Comparison of ENCODE assay signal across 9 mouse cellular contexts in the genomic region with DNA sequence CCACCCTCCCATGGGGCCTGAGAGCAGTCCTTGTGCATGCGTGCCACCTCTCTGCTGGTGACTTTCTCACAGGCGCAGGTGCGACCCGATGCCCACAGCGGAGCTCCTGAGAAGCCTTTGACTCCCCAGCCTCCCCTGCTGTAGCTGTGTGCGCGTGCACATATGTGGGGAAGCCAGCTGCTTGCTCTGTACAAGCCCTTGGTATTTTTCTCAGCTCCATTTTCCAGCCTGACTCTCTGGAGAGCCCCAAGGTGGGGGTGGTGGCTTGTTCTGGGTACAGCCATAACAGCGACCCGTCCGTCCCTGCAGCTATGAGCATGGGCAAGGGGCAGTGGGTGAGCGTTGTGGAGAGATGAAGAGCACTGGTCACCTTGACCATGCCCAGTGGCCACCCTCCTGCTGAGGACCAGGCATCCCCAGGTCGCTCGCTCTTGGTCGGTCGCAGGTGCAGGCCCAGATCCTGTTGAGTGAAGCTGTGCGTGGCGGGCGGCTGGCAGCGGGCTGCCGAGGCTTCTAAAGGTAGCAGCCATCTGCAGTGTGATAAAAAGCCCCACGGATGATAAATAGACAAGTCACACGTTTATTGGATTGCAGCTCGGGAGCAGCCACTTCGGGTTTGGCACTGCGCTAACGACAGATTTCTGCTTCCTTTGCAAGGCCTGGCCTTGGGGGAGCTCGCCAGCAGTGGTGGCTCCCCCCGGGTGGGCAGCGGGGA.
DNase-seq lines count a peak whose midpoint lies in the region; ATAC-seq and TF ChIP-seq lines count a peak whose summit lies in the region.
"Had no signal": no experiment of that assay in that cellular context is flagged by ENCODE, and none has a peak within 500 bp of the region (broad histone marks: within the 10 kb centered on the region; RNA-seq: fewer than 3 reads in every experiment).

No protein-coding gene starts in this region.

- H3K27me3 ChIP-seq in intestine, embryonic 16.5 days (replicated peaks; ENCODE audit: control insufficient read depth, insufficient read depth, low read length): no peaks in the 10 kb centered on the region
- no peaks in the 10 kb centered on the region for H3K27me3 ChIP-seq in intestine, postnatal 0 days (replicated peaks; ENCODE audit: control insufficient read depth, insufficient read depth, low read length)
- no peaks in the 10 kb centered on the region; the same call in 1 of the 2 replicates for H3K27me3 ChIP-seq in hindbrain, embryonic 15.5 days
- H3K27me3 ChIP-seq in midbrain, embryonic 15.5 days (replicated peaks): no peaks in the 10 kb centered on the region

- H3K9ac ChIP-seq in intestine, embryonic 16.5 days (ENCODE audit: low read depth, low read length): 0 out of 2 replicates have a peak overlapping the region, but pooled peaks have one; percentile 7
- H3K9ac ChIP-seq in intestine, postnatal 0 days (ENCODE audit: low read depth, low read length): no peak overlapping the region
- H3K9ac ChIP-seq in hindbrain, embryonic 15.5 days: no peak overlapping the region
- 0 out of 2 replicates have a peak overlapping the region, but pooled peaks have one; percentile 3 for H3K9ac ChIP-seq in midbrain, embryonic 15.5 days

- H3K27ac ChIP-seq in intestine, embryonic 16.5 days (ENCODE audit: low read length): no peak overlapping the region; the same call in 1 of the 2 replicates
- H3K27ac ChIP-seq in intestine, postnatal 0 days (ENCODE audit: low read depth, low read length): no peak overlapping the region
- H3K27ac ChIP-seq in hindbrain, embryonic 15.5 days (replicated peaks): peak overlapping the region; percentile 74
- peak overlapping the region; percentile 48 for H3K27ac ChIP-seq in midbrain, embryonic 15.5 days

- no peak for TF ChIP-seq CTCF in intestine, postnatal 0 days (IDR thresholded peaks at IDR 0.05; ENCODE audit: low read depth)

- no peak overlapping the region for H3K4me3 ChIP-seq in intestine, embryonic 16.5 days (ENCODE audit: low read length)
- H3K4me3 ChIP-seq in intestine, postnatal 0 days (ENCODE audit: low read depth, low read length): no peak overlapping the region
- no peak overlapping the region for H3K4me3 ChIP-seq in hindbrain, embryonic 15.5 days
- H3K4me3 ChIP-seq in midbrain, embryonic 15.5 days: no peak overlapping the region

- no peaks in the 10 kb centered on the region for H3K9me3 ChIP-seq in intestine, embryonic 16.5 days (ENCODE audit: control insufficient read depth, low read length)
- no peaks in the 10 kb centered on the region for H3K9me3 ChIP-seq in intestine, postnatal 0 days (ENCODE audit: control insufficient read depth)
- no peaks in the 10 kb centered on the region for H3K9me3 ChIP-seq in hindbrain, embryonic 15.5 days
- H3K9me3 ChIP-seq in midbrain, embryonic 15.5 days: no peaks in the 10 kb centered on the region

- H3K4me1 ChIP-seq in intestine, embryonic 16.5 days (ENCODE audit: control insufficient read depth, insufficient read depth, low read length): peaks cover 61% of the 10 kb centered on the region
- H3K4me1 ChIP-seq in intestine, postnatal 0 days (replicated peaks; ENCODE audit: control insufficient read depth, insufficient read depth, low read length): peaks cover 29% of the 10 kb centered on the region
- peaks cover 92% of the 10 kb centered on the region for H3K4me1 ChIP-seq in hindbrain, embryonic 15.5 days (replicated peaks)
- peaks cover 86% of the 10 kb centered on the region for H3K4me1 ChIP-seq in midbrain, embryonic 15.5 days

- DNase-seq in thymus, postnatal 10 days (ENCODE audit: low spot score in 2 of 2): peak; percentile 69 to 72
- no peak for DNase-seq in kidney, postnatal 10 days
- no peak for DNase-seq in gastrocnemius, postnatal 25 days

- WGBS in intestine, embryonic 16.5 days: 63% methylated on average over 29 of the region's 29 CpGs
- 77% methylated on average over 29 of the region's 29 CpGs for WGBS in intestine, postnatal 0 days
- 43% methylated on average over 29 of the region's 29 CpGs for WGBS in hindbrain, embryonic 15.5 days
- WGBS in midbrain, embryonic 15.5 days: 52% methylated on average over 29 of the region's 29 CpGs

- no peaks in the 10 kb centered on the region for H3K36me3 ChIP-seq in intestine, embryonic 16.5 days (ENCODE audit: control insufficient read depth, insufficient read depth, low read length)
- no peaks in the 10 kb centered on the region for H3K36me3 ChIP-seq in intestine, postnatal 0 days (ENCODE audit: control insufficient read depth, insufficient read depth)
- no peaks in the 10 kb centered on the region for H3K36me3 ChIP-seq in hindbrain, embryonic 15.5 days
- no peaks in the 10 kb centered on the region for H3K36me3 ChIP-seq in midbrain, embryonic 15.5 days (replicated peaks)

- no peak for ATAC-seq in intestine, embryonic 16.5 days
- no peak for ATAC-seq in intestine, postnatal 0 days
- no peak for ATAC-seq in hindbrain, embryonic 15.5 days (ENCODE audit: low FRiP score, low read depth)
- ATAC-seq in midbrain, embryonic 15.5 days (replicated peaks): no peak
- no peak for ATAC-seq in megakaryocyte, adult 5-6 weeks (ENCODE audit: poor library complexity, severe bottlenecking)
- ATAC-seq: activated CD4-positive, CD25-positive, alpha-beta regulatory T cell, adult 4 months had no signal

- no peak overlapping the region for H3K4me2 ChIP-seq in intestine, embryonic 16.5 days (ENCODE audit: low read depth, low read length)
- no peak overlapping the region for H3K4me2 ChIP-seq in intestine, postnatal 0 days (replicated peaks; ENCODE audit: low read depth)
- no peak overlapping the region for H3K4me2 ChIP-seq in hindbrain, embryonic 15.5 days
- H3K4me2 ChIP-seq in midbrain, embryonic 15.5 days: no peak overlapping the region

Comparison
In these comparisons a context has a peak if more than half of its experiments do, and no peak if none do; other contexts are left out.
1. H3K9ac ChIP-seq: peak in intestine, embryonic 16.5 days (single experiment) and midbrain, embryonic 15.5 days (single experiment); none in intestine, postnatal 0 days (single experiment) and hindbrain, embryonic 15.5 days (single experiment).
2. H3K27ac ChIP-seq: peak in hindbrain, embryonic 15.5 days (single experiment) and midbrain, embryonic 15.5 days (single experiment); none in intestine, embryonic 16.5 days (single experiment) and intestine, postnatal 0 days (single experiment).
3. DNase-seq: peak in thymus, postnatal 10 days (2 of 2); none in kidney, postnatal 10 days (single experiment) and gastrocnemius, postnatal 25 days (single experiment).